Mouse (Mus musculus): ENCODE measurements around the gene Hells. TPM values are rescaled to one million over a fixed set of nuclear protein-coding genes. Genes with fewer than 3 reads are reported as not detected.
A peak's percentile ranks its signal among the peaks of the same experiment; 100 is the strongest.

The Hells gene
- polyA plus RNA-seq, 1 experiment from 2014 or later, result 59.9 TPM

DNA sequence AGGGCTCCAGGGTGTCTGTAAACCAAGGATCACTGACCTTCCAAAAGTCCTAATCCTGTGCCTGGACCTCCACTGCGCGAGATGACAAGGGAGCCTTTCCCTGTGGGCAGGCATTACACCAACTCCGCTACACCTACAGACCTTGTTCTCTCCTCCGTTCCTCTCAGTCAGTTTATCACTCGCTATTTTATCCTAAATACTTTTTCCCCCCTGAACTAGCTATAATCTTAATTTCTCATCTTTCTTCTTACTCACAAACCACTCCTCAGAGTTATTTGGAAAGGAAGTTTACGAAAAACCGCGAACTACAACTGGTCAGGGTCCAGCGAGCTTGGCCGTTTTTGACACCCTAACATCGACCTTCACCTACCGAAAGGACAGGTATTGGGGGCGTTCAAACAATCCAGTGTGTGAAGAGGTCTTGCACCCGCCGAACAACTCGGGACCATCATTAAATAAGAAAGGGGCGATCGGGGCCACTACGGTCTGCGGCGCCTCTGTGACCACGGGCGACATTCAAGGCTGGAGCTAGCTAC is 395 bp upstream of the Hells start:
- H3K4me3 ChIP-seq (ENCODE audit: low read depth, low read length), result peak overlapping the region; percentile 74
- ATAC-seq (ENCODE audit: low FRiP score), result peak; percentile 38; the same call in 1 of the 2 replicates
- DNase-seq (ENCODE audit: low spot score), result no peak
- no peak overlapping the region for H3K27ac ChIP-seq (ENCODE audit: low read depth, low read length)
- 3% methylated on average over 23 of the region's 23 CpGs for WGBS
- H3K4me1 ChIP-seq (replicated peaks; ENCODE audit: control insufficient read depth, insufficient read depth, low read length), result no peaks in the 10 kb centered on the region; the same call in 1 of the 2 replicates
- no peaks in the 10 kb centered on the region for H3K9me3 ChIP-seq (ENCODE audit: control insufficient read depth, low read length)
- peak overlapping the region; percentile 79 for H3K4me2 ChIP-seq (replicated peaks; ENCODE audit: low read depth, low read length)
- no peaks in the 10 kb centered on the region for H3K27me3 ChIP-seq (ENCODE audit: control insufficient read depth, insufficient read depth, low read length)
- H3K9ac ChIP-seq (ENCODE audit: low read depth, low read length), result peak overlapping the region; percentile 82
- no peaks in the 10 kb centered on the region for H3K36me3 ChIP-seq (ENCODE audit: control insufficient read depth, insufficient read depth, low read length)

- H3K4me2 ChIP-seq (replicated peaks; ENCODE audit: low read depth, low read length), result peak overlapping the region; percentile 79
- peak overlapping the region; percentile 74 for H3K4me3 ChIP-seq (ENCODE audit: low read depth, low read length)
- H3K4me1 ChIP-seq (replicated peaks; ENCODE audit: control insufficient read depth, insufficient read depth, low read length), result no peaks in the 10 kb centered on the region; the same call in 1 of the 2 replicates
- H3K27ac ChIP-seq (ENCODE audit: low read depth, low read length), result no peak overlapping the region
- H3K9ac ChIP-seq (ENCODE audit: low read depth, low read length), result peak overlapping the region; percentile 82
- H3K27me3 ChIP-seq (ENCODE audit: control insufficient read depth, insufficient read depth, low read length), result no peaks in the 10 kb centered on the region
- ATAC-seq (ENCODE audit: low FRiP score) (no peak), DNase-seq (ENCODE audit: low spot score) (no peak)
- H3K9me3 ChIP-seq (ENCODE audit: control insufficient read depth, low read length), result no peaks in the 10 kb centered on the region
- WGBS, result 4% methylated on average over 6 of the region's 6 CpGs
- no peaks in the 10 kb centered on the region for H3K36me3 ChIP-seq (ENCODE audit: control insufficient read depth, insufficient read depth, low read length)
Measured at GRCm38 (mm10) chr19:38931566-38931890, 813 bp downstream of the Hells start.

DNA sequence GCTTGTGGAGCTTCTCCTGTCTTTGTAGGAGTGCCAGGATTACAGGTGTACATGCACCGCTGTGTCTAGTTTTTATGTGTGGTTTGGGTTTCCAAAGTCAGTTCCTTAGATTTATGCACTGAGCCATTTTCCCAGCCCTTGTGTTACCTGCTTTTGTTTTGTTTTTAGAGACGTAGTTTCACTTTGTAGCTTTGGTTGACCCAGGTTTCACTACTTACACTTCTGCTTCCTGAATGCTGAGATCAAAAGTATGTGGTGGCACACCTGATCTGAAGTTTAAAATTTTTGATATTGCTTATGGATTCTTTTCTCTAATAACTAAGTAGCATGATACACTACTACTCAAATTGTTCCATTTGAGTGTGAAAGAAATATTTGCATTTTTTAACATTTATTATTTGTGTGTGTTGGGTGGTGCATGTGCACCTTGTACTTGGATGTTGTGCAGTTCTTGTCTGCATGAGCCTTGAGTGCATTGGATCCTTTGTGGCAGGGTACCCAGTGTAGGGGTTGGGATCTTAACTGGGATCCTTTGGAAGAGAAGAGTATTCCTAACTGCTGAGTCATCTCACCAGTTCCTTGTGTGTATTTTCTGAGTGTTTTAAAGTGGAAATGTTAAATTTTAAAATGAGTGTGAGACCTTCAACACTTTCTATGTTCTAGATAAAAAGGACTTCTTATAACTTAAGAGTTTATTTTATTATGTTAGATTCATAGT is 14.0 kb downstream of the Hells start:
- Histone ChIP-seq H3K36me3 (ENCODE audit: control insufficient read depth, insufficient read depth, low read length) (no peaks in the 10 kb centered on the region), H3K4me1 (replicated peaks; ENCODE audit: control insufficient read depth, insufficient read depth, low read length) (no peaks in the 10 kb centered on the region), H3K9me3 (ENCODE audit: control insufficient read depth, low read length) (no peaks in the 10 kb centered on the region), H3K4me3 (ENCODE audit: low read depth, low read length) (no peak overlapping the region), H3K27ac (ENCODE audit: low read depth, low read length) (no peak overlapping the region), H3K4me2 (replicated peaks; ENCODE audit: low read depth, low read length) (no peak overlapping the region), H3K27me3 (ENCODE audit: control insufficient read depth, insufficient read depth, low read length) (no peaks in the 10 kb centered on the region), H3K9ac (ENCODE audit: low read depth, low read length) (no peak overlapping the region)
- WGBS, result 93% methylated on average over 2 of the region's 2 CpGs
- DNase-seq (ENCODE audit: low spot score), result no peak
- ATAC-seq (ENCODE audit: low FRiP score), result no peak

- Histone ChIP-seq H3K27me3 (ENCODE audit: control insufficient read depth, insufficient read depth, low read length) (no peaks in the 10 kb centered on the region), H3K9ac (ENCODE audit: low read depth, low read length) (no peak overlapping the region), H3K4me2 (replicated peaks; ENCODE audit: low read depth, low read length) (no peak overlapping the region), H3K4me3 (ENCODE audit: low read depth, low read length) (no peak overlapping the region), H3K27ac (ENCODE audit: low read depth, low read length) (no peak overlapping the region), H3K4me1 (replicated peaks; ENCODE audit: control insufficient read depth, insufficient read depth, low read length) (no peaks in the 10 kb centered on the region), H3K36me3 (ENCODE audit: control insufficient read depth, insufficient read depth, low read length) (no peaks in the 10 kb centered on the region), H3K9me3 (ENCODE audit: control insufficient read depth, low read length) (no peaks in the 10 kb centered on the region)
- ATAC-seq (ENCODE audit: low FRiP score) (no peak), DNase-seq (ENCODE audit: low spot score) (no peak)
- WGBS, result 92% methylated on average over 6 of the region's 6 CpGs
Measured at GRCm38 (mm10) chr19:38970741-38971140, 40.0 kb downstream of the Hells start.

- Histone ChIP-seq H3K27ac (ENCODE audit: low read depth, low read length) (no peak overlapping the region), H3K9me3 (ENCODE audit: control insufficient read depth, low read length) (no peaks in the 10 kb centered on the region), H3K4me1 (replicated peaks; ENCODE audit: control insufficient read depth, insufficient read depth, low read length) (no peaks in the 10 kb centered on the region), H3K36me3 (ENCODE audit: control insufficient read depth, insufficient read depth, low read length) (no peaks in the 10 kb centered on the region), H3K27me3 (ENCODE audit: control insufficient read depth, insufficient read depth, low read length) (no peaks in the 10 kb centered on the region), H3K4me2 (replicated peaks; ENCODE audit: low read depth, low read length) (no peak overlapping the region), H3K9ac (ENCODE audit: low read depth, low read length) (no peak overlapping the region), H3K4me3 (ENCODE audit: low read depth, low read length) (no peak overlapping the region)
- ATAC-seq (ENCODE audit: low FRiP score) (no peak; the same call in 1 of the 2 replicates), DNase-seq (ENCODE audit: low spot score) (no peak)
- WGBS, result 74% methylated on average over 5 of the region's 5 CpGs
Measured at GRCm38 (mm10) chr19:38972581-38972980, 41.9 kb downstream of the Hells start.

- Histone ChIP-seq H3K9ac (ENCODE audit: low read depth, low read length) (no peak overlapping the region), H3K4me2 (replicated peaks; ENCODE audit: low read depth, low read length) (no peak overlapping the region), H3K27me3 (ENCODE audit: control insufficient read depth, insufficient read depth, low read length) (no peaks in the 10 kb centered on the region), H3K4me3 (ENCODE audit: low read depth, low read length) (no peak overlapping the region), H3K27ac (ENCODE audit: low read depth, low read length) (no peak overlapping the region), H3K4me1 (replicated peaks; ENCODE audit: control insufficient read depth, insufficient read depth, low read length) (no peaks in the 10 kb centered on the region), H3K36me3 (ENCODE audit: control insufficient read depth, insufficient read depth, low read length) (no peaks in the 10 kb centered on the region), H3K9me3 (ENCODE audit: control insufficient read depth, low read length) (no peaks in the 10 kb centered on the region)
- 63% methylated on average over 7 of the region's 7 CpGs for WGBS
- DNase-seq (ENCODE audit: low spot score) (no peak), ATAC-seq (ENCODE audit: low FRiP score) (no peak)
Measured at GRCm38 (mm10) chr19:38973666-38974065, 43.0 kb downstream of the Hells start.

- Histone ChIP-seq H3K36me3 (ENCODE audit: control insufficient read depth, insufficient read depth, low read length) (no peaks in the 10 kb centered on the region), H3K9ac (ENCODE audit: low read depth, low read length) (no peak overlapping the region), H3K27me3 (ENCODE audit: control insufficient read depth, insufficient read depth, low read length) (no peaks in the 10 kb centered on the region), H3K4me2 (replicated peaks; ENCODE audit: low read depth, low read length) (no peak overlapping the region), H3K27ac (ENCODE audit: low read depth, low read length) (no peak overlapping the region), H3K4me3 (ENCODE audit: low read depth, low read length) (no peak overlapping the region), H3K9me3 (ENCODE audit: control insufficient read depth, low read length) (no peaks in the 10 kb centered on the region), H3K4me1 (replicated peaks; ENCODE audit: control insufficient read depth, insufficient read depth, low read length) (no peaks in the 10 kb centered on the region)
- ATAC-seq (ENCODE audit: low FRiP score) (no peak), DNase-seq (ENCODE audit: low spot score) (no peak)
Measured at GRCm38 (mm10) chr19:38976269-38976668, 45.6 kb downstream of the Hells start.

DNA sequence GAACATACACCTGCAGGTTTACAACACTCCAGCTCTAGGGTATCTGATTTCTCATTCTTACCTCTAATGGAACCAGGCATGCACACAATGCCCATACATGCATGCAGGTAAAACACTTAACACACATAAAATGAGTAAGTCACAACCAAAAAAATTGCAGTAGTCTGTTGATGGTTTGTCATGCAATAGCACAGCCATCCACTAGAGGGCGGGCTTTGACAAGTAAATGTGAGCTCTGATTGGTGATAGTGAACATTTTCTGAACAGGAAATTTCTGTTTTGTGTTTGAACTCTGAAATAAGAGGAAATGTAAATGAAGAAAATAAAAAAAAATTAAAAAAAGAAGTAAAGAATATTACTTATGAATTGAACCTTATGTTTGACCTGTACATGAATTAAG is 51.3 kb downstream of the Hells start:
- Histone ChIP-seq H3K9me3 (ENCODE audit: control insufficient read depth, low read length) (no peaks in the 10 kb centered on the region), H3K27me3 (ENCODE audit: control insufficient read depth, insufficient read depth, low read length) (no peaks in the 10 kb centered on the region), H3K4me1 (replicated peaks; ENCODE audit: control insufficient read depth, insufficient read depth, low read length) (no peaks in the 10 kb centered on the region), H3K36me3 (ENCODE audit: control insufficient read depth, insufficient read depth, low read length) (no peaks in the 10 kb centered on the region), H3K9ac (ENCODE audit: low read depth, low read length) (no peak overlapping the region), H3K27ac (ENCODE audit: low read depth, low read length) (no peak overlapping the region), H3K4me2 (replicated peaks; ENCODE audit: low read depth, low read length) (no peak overlapping the region), H3K4me3 (ENCODE audit: low read depth, low read length) (no peak overlapping the region)
- peak; percentile 78 for DNase-seq (ENCODE audit: low spot score)
- 0% methylated on average over 1 of the region's 1 CpGs for WGBS
- no peak for ATAC-seq (ENCODE audit: low FRiP score)

- no peak overlapping the region for H3K9ac ChIP-seq (ENCODE audit: low read depth, low read length)
- ATAC-seq (ENCODE audit: low FRiP score) (no peak), DNase-seq (ENCODE audit: low spot score) (no peak)
- WGBS, result 83% methylated on average over 4 of the region's 4 CpGs
- H3K9me3 ChIP-seq (ENCODE audit: control insufficient read depth, low read length), result no peaks in the 10 kb centered on the region
- H3K27me3 ChIP-seq (ENCODE audit: control insufficient read depth, insufficient read depth, low read length), result no peaks in the 10 kb centered on the region
- no peaks in the 10 kb centered on the region for H3K4me1 ChIP-seq (replicated peaks; ENCODE audit: control insufficient read depth, insufficient read depth, low read length)
- no peak overlapping the region for H3K4me3 ChIP-seq (ENCODE audit: low read depth, low read length)
- H3K36me3 ChIP-seq (ENCODE audit: control insufficient read depth, insufficient read depth, low read length), result no peaks in the 10 kb centered on the region
- H3K4me2 ChIP-seq (replicated peaks; ENCODE audit: low read depth, low read length), result no peak overlapping the region
- no peak overlapping the region for H3K27ac ChIP-seq (ENCODE audit: low read depth, low read length)
Measured at GRCm38 (mm10) chr19:38998248-38998647, 67.5 kb downstream of the Hells start.
